Mouse (Mus musculus) regulatory T cell (primary cell): ENCODE measurements around the gene Rgl2.

ENCODE experiments used
- in situ Hi-C: fragments of 300-600 bp; cut with MboI, MseI; formaldehyde crosslinking; loops from one replicate; pipeline ENCODE4 v1.15.1; 2025; ENCODE audit warnings: high pct_unique_total_duplicates

Gene Rgl2

GRCm38 (mm10) chr17:33904835-33905234 lies 24.5 kb upstream of the Rgl2 start, which contains the start of gene Platr17:
Gene Platr17, plus strand, starts transcription at chr17:33905135.
- in situ Hi-C loops, result loop anchor here (5.0 to 25.0 kb wide), 2 partner anchors 33 to 707 kb away; partner anchors contain the start of genes Agpat1, Egfl8, Gm7029 and Rnf5

DNA sequence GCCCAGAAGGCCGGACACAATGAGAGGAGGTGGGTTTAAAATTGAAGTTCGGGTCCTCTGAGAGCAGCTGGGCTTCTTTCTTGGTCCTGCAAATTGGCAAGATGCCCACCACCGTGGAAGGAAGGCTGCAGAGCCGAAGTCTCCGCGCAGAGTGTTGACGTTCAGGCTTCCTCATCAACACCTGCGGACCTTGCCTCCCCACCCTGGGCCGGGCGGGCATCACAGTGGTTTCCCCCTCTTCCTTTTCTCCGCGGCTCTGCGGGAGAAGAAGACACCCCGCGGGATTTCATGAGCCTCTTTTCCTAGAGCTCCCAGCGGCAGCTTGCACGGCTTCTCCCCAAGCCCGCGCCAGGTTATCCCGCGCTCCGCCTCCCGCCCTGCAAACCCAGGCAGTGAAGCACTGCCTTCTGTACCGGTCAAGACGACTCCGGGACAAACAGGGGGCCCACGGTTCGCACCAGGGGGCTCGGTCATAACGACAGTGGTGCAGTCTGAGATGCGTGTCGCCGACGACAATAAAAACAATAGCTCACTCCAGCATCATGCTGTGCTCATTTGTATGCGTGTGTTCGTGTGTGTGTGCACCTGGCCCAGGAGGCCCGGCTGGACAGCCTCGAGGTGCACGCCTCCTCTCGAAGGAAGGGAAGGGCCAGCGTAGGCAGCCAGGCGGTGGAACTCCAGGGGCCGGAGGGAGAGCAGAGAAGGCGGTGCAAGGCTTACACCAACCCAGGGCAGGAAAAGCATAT lies 20.8 kb upstream of the Rgl2 start:
- in situ Hi-C loops, result loop anchor here (5.0 to 25.0 kb wide), 2 partner anchors 36 to 704 kb away; partner anchors contain the start of genes Agpat1, Egfl8, Gm7029 and Rnf5

GRCm38 (mm10) chr17:33909077-33909868 lies 20.1 kb upstream of the Rgl2 start, which contains the start of gene Daxx:
Gene Daxx, plus strand, starts transcription at chr17:33909414.
- in situ Hi-C loops, result loop anchor here (5.0 to 25.0 kb wide), 2 partner anchors 37 to 703 kb away; partner anchors contain the start of genes Agpat1, Egfl8, Gm7029 and Rnf5

DNA sequence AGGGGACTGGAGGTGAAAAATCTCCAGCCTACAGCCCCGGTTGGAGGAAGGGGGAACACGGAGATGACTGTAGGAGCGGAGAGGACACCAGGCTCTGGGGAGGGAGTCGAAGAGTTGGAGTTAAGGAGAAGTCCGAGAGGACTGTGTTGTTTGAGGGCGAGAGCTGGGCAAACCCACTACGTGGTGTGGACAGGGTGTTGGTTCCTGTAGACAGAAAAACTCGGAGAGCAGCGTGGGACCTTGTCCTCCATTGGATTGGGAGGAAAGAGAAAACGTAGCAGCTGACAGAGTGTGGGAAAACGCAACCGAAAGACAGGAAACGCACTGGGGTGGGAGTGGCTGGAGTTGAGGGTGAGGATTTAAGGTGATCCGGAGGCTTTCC lies 19.5 kb upstream of the Rgl2 start:
- in situ Hi-C loops, result loop anchor here (5.0 to 25.0 kb wide), 2 partner anchors 38 to 702 kb away; partner anchors contain the start of genes Agpat1, Egfl8, Gm7029 and Rnf5

DNA sequence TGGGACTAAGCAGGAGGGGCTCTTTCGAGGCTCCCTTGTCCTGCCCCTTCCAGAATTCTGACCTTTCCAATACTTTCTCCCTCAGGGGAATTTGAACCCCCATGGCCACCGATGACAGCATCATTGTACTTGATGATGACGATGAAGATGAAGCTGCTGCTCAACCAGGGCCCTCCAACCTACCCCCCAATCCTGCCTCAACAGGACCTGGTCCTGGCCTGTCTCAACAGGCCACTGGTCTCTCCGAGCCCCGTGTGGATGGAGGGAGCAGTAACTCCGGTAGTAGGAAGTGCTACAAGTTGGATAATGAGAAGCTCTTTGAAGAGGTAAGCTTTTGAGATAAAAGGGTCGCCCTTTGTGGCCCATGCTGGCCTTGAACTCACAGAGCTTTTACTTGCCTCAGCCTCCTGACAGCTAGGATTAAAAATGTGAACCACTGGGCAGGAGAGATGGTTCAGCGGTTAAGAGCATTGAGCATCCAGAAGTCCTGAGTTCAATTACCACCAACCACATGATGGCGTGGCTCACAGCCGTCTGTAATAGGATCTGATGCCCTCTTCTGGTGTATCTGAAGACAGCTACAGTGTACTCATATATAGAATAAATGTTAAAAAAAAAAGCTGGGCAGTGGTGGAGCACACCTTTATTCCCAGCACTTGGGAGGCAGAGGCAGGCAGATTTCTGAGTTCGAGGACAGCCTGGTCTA lies 18.8 kb upstream of the Rgl2 start:
- in situ Hi-C loops, result loop anchor here (25.0 kb wide), 1 partner anchor 702 kb away; the partner anchor contains the start of genes Agpat1, Egfl8 and Rnf5

- in situ Hi-C loops, result loop anchor here (25.0 kb wide), 1 partner anchor 701 kb away; the partner anchor contains the start of genes Agpat1, Egfl8 and Rnf5
Measured at GRCm38 (mm10) chr17:33911052-33911812, 18.1 kb upstream of the Rgl2 start.

GRCm38 (mm10) chr17:33911813-33912414 lies 17.4 kb upstream of the Rgl2 start:
- in situ Hi-C loops, result loop anchor here (25.0 kb wide), 1 partner anchor 700 kb away; the partner anchor contains the start of genes Agpat1, Egfl8 and Rnf5

DNA sequence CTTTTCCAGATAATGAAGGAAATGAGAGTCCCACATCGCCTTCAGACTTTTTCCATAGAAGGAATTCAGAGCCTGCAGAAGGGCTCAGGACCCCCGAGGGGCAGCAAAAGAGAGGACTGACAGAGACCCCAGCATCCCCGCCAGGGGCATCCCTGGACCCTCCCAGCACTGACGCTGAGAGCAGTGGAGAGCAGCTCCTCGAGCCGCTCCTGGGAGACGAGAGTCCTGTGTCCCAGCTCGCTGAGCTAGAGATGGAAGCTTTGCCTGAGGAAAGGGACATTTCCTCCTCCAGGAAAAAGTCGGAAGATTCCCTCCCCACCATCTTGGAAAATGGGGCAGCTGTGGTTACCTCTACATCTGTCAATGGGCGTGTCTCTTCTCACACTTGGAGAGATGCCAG lies 16.1 kb upstream of the Rgl2 start:
- in situ Hi-C loops, result loop anchor here (25.0 kb wide), 1 partner anchor 699 kb away; the partner anchor contains the start of genes Agpat1, Egfl8 and Rnf5

- in situ Hi-C loops, result loop anchor here (25.0 kb wide), 1 partner anchor 698 kb away; the partner anchor contains the start of genes Agpat1, Egfl8 and Rnf5
Measured at GRCm38 (mm10) chr17:33913905-33914304, 15.4 kb upstream of the Rgl2 start.

DNA sequence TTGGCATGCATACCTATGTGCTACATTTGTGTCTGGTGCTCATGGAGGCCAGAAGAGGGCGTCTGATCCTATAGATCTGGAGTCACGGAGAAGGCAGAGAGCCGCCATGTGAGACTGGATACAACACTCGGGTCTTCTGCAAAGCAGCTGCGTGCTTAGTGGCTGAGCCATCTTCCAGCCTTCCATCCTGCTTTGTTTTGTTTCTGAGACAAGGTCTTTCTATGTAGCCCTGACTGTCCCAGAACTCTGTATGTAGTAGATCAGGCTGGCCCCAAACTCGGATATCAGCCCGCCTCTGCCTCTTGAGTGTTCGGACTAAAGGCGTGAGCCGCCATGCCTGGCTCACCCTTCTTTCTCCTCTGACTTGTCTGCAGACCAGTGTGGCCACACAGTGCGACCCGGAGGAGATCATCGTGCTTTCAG lies 14.4 kb upstream of the Rgl2 start:
- in situ Hi-C loops, result loop anchor here (25.0 kb wide), 1 partner anchor 697 kb away; the partner anchor contains the start of genes Agpat1, Egfl8 and Rnf5

DNA sequence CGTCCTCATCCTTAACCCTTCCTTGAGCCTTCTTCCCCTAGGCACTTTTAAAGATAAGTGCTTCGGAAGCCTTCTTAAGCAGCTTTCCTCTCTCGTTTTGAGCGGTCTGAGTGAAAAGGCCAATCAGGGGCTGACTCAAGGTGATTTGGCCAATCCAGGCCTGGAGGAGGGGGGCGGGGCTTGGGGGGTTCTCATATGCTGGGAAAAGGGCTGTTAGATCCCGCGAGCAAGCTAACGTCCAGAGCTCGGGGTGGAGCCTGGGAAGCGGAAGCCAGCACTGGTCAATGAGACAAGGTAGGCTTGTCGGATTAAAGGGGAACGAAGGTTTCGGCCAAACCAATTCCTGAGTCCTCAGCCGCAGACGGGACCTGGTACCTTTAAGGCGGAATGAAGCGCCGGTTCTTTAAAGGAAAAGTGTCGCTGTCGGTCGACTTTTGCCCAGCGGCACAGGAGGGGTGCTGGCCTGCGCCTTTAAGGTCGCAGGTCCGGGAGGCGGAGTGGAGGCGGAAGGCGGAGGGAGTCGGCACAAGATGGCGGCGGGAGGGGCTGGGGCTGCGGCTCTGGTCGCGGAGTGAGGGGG lies 13.6 kb upstream of the Rgl2 start, which contains the start of the genes Tapbp and Zbtb22:
Tapbp (plus strand) TSS at position 229 of the 580 bp plus-strand sequence.
Zbtb22 (plus strand) TSS at position 234 of the 580 bp plus-strand sequence.
- in situ Hi-C loops, result loop anchor here (25.0 kb wide), 1 partner anchor 697 kb away; the partner anchor contains the start of genes Agpat1, Egfl8 and Rnf5

DNA sequence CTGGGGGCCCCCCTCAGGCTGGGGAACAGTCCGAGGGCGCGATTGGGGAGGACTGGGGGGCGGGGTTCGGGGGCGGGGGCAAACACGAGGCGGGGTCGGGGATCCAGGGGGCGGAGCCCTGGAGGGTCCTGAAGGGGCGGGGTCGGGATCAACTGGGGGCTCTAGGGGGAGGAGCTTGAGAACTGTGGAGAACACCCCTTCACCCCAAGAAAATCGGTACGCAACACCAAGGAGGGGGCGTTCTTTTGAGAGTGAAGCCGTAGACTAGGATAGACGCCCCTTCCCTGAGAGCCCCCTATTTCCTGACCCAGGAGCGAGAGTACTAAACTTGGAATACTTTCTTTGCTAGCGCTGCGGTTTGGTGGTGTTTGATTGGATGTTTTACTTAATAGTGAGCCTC lies 13.0 kb upstream of the Rgl2 start:
- in situ Hi-C loops, result loop anchor here (25.0 kb wide), 1 partner anchor 696 kb away; the partner anchor contains the start of genes Agpat1, Egfl8 and Rnf5

DNA sequence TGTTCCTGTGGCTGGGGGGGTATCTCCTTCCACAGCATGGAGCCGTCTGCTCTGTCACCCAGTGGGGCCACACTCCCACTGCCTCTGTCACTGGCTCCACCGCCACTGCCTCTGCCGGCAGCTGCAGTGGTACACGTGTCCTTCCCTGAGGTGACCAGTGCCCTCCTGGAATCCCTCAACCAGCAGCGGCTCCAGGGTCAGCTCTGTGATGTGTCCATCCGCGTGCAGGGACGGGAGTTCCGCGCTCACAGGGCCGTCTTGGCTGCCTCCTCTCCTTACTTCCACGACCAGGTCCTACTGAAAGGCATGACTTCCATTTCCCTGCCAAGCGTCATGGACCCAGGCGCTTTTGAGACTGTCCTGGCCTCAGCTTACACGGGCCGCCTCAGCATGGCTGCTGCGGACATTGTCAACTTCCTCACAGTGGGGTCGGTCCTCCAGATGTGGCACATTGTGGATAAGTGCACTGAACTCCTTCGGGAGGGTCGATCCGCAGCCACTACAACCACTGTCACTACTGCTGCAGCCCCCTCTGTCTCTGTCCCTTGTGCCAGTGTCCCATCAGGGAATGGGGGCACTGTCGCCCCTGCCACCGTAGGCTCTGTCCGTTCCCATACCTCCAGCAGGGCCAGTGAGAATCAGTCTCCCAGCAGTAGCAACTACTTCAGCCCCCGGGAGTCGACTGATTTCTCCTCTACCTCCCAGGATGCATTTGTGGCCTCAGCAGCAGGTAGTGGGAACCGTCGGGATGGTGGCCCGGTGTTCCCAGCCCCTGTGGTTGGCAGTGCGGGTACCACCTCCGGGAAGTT lies 12.3 kb upstream of the Rgl2 start:
- in situ Hi-C loops, result loop anchor here (25.0 kb wide), 1 partner anchor 695 kb away; the partner anchor contains the start of genes Agpat1, Egfl8 and Rnf5

DNA sequence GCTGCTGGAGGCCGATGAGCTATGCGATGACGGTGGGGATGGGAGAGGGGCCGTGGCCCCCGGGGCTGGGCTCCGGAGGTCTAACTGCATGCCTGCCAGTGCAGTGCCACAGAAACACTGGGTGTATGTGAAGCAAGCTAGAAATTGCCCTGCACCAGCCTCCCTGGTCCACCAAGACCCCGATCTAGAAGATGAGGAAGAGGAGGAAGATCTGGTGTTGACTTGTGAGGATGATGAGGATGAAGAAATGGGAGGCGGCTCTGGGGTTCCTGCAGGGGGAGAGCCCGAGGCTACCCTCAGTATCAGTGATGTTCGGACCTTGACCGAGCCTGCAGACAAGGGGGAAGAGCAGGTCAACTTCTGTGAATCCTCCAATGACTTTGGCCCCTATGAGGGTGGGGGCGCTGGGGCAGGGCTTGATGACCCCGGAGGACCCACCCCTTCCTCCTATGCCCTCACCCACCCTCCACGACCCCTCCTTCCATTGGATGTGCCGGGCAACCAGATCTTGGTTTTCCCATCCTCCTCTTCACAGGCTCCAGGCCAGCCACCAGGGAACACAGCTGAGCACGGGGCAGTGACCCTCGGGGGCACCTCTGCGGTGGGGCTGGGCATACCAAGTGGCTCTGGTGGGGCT lies 11.6 kb upstream of the Rgl2 start:
- in situ Hi-C loops, result loop anchor here (25.0 kb wide), 1 partner anchor 695 kb away; the partner anchor contains the start of genes Agpat1, Egfl8 and Rnf5

GRCm38 (mm10) chr17:33918293-33919203 lies 10.8 kb upstream of the Rgl2 start:
- in situ Hi-C loops, result loop anchor here (25.0 kb wide), 1 partner anchor 694 kb away; the partner anchor contains the start of genes Agpat1, Egfl8 and Rnf5
